Mouse (Mus musculus) R1 (cell line): Measurements from ENCODE around the gene Fmnl2.

Experiments
- DNase-seq: peaks from one replicate; pipeline ENCODE4 v3.0.0-alpha.2; 2018; ENCODE audit warnings: low read depth, low spot score

Gene Fmnl2

DNA sequence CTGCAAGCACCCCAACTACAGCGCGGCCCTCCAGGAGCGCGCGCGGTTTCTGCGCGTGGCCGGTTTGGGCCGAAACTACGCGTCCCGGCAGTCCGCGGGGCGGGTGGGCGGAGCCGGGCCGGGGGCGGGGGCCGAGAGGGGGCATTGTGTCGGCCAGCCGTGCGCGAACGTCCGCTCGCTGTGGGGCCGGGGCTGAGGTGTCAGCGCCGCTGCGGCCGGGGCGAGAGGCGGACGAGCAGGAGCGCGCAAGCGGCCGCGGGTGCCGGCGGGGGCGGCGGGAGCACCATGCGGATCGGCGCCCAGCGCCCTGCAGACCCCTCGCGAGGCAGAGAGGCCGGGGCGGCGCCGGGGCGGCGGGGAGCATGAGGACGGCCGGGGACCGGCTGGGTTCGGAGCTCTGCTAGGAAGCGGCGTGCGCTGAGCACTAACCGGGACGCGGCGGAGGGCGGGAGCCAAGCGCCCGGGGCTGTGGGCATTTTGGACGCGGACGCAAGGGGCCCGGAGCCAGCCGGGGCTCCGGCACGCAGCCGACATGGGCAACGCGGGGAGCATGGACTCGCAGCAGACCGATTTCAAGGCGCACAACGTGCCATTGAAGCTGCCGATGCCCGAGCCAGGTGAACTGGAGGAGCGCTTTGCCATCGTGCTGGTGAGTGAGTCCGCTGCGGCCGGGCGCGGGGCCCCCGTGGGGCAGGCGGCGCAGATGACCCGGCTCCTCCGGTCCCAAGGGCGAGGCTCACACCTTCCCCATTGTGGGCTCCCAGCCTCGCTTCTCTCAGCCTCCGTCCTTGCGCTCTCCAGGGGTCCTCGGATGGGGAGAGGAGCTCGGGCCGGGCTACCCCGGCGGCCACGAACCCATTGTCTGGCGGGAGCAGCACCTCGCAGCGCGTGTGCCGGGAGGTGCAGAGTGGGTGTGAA is at the start of gene Fmnl2:
Fmnl2 (plus strand) TSS at position 250 of the 918 bp plus-strand sequence.
- peak; percentile 79 for DNase-seq

DNA sequence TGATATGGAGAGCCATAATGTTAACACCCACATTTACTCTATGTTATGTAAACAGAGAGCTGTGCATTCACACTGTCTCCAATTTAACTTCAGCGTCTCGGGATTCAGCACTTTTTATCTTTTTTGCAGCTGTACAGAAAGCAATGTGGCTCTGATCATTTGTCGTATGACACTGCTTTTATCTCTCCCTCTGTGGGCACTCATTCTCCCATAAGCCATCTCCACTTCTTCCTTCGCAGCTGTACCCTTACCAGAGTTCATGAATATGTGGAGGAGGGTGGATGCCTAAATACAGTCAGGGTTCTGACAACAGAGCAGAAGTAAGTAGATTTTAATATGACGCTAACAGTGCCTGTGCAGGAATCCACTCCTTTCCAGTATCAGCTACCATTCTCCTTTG is 47.7 kb upstream of the Fmnl2 start:
- DNase-seq = no peak

DNA sequence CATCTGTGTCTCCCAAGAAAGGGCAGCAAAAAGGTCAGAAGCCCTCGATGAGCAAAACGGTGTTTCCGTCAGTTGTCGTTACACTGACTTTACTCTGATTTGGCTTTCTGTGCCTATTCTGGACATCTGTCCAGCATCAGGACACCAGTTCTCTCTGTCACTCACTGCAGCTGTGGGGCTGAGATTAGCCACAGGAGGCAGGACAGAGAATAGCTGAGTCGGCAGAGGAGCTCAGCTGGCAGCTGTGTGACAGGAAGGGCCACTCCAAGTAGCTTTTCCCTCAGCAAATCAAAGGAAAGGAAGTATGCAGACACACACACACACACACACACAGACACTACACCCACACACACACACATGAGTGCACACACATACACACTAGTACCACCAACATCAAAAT is 46.0 kb upstream of the Fmnl2 start:
- DNase-seq = peak; percentile 45

DNA sequence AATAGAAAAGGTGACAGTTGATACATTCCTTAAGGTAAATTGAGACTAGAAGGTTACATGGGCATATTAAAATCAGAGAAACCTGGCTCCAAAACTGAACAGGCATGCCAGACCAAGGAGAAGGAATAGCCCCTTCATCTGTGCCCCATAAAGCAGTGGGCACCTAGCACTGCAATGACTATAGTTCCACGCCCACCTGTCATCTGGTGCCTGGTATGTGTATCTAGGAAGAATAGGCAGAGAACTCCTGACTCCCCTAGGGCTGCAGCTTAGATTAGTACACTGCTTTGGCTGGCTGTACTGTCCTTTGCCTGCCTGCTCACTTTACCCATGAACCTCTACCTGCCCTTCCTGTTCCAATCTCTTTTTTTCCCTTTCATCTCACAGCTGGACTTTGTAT is 40.3 kb upstream of the Fmnl2 start:
- no peak for DNase-seq

DNA sequence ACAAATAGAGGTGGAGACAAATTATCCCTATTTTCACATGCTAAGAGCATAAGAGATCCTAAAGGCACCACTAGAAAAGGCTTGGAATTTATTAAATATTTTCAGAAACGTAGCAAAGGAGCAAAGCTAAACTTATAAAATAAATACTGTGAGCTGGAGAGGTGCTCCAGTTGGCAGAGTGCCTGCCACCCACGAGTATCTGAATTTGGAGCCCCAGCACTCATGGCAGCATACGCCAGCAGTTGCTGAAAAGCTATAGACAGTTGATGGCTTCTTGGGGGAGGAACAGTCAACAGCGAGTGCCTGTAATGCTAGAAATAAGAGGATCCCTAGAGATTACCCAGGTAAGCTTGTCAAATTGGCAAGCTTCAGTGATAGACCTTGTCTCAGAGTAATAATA is 38.7 kb upstream of the Fmnl2 start:
- DNase-seq = no peak

DNA sequence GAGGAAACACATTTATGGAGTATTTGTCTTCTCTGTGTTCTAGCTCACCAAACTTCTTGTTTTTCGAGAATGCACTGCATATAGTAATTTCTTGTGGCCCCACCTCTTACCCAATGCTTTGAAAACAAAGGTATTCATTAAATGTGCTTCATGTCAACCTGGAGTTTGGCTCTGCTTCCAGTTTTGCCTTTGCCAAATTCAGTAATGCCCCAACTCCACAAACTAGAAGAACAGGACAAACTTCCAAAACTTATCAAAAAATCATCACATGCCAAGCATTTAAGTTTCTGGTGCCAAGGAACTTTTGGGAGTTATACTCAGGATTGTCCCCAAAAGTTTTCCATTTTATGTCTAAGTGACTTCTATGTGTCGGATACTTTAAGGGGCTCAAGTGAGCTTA is 35.4 kb upstream of the Fmnl2 start:
- no peak for DNase-seq

DNA sequence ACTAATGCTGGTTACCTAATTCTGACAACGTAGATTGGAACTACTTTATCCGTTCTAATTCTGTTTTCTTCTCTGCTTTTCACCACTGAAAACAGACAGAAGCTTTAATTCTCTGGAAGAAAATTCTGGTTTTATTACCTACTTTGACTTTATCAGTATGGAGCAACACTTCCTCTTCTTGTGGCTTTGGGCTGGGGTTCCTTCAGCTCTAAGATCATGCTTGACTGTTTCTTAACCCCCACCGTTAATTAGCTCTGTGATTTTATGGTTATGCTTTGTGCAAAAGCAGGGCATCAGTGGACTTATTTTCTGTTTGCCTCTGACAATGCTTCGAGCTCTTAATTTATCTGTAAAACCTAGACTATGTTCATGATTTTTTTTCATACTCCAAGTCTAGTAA is 29.6 kb upstream of the Fmnl2 start:
- no peak for DNase-seq

DNA sequence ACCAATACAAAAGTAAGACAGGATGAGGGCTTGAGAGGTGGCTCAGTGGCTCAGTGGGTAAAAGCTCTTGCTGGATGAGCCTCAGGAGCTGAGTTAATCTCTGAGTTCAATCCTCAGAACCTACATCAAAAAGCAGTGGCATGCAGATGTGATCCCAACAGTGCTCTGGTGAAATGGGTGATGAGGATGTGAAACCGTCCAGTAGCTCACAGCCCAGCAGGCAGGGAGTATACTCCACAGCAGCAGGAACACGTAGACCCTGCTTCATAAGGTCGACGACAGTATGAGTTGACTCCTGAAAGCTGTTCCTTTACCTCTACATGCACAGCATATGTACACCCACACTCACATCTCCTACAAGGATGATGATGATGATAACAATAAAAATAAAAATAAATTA is 27.1 kb upstream of the Fmnl2 start:
- DNase-seq = no peak

DNA sequence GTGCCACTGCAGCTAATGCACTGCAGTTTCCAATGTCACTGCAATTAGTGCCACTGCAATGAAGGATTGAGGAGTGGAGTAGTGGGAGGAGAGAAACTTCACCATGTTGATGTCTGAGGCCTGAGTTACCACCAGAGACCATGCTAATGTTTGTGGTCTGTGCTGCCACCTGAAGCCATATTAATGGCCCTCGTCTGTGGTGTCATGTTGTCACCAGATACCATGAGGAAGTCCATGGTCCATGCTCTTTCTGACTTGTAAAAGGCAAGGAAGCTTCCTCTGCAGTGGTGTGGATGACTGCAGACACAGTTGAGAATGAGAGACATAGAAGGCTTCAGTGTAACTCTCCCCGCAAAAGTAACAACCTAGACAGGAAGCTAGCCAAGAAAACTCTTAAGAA is 26.1 kb upstream of the Fmnl2 start:
- DNase-seq = no peak

DNA sequence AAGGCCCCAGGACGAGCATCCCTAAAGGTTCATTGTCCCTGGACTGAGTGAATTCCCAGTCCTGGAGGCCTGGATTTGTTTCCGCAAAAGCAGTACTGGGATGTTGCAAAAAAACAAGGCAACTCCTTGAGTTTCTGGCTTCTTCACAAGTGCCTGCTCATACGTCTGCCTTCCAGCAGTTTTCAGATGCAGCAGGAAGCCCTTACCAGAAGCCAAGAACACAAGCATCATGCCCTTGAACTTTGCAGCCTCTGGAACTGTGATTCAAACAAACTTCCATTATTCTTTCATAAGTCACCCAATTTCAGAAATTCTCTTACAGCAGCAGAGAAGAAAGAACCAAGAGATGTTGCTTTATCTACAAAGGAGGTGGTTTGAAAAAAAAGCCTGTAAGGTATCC is 21.9 kb upstream of the Fmnl2 start:
- DNase-seq = no peak

DNA sequence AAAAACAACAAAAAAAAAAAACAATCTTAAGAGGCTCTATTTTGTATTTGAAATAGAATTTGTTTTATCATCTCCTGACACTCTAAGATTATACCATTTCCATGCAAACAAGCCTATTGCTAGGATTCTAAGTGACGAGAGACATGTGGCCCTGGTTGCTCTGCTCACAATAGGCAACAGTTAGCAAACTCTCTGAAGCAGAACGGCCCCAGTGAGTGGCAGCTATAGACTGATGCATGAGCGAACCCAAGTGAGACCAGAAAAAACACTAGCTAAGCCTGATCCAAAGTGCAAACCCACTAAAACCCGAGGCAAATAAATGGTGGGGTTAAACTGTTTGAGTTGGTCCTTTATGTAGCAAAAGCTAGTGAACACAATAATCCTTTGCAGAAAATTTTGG is 18.6 kb upstream of the Fmnl2 start:
- DNase-seq = no peak

DNA sequence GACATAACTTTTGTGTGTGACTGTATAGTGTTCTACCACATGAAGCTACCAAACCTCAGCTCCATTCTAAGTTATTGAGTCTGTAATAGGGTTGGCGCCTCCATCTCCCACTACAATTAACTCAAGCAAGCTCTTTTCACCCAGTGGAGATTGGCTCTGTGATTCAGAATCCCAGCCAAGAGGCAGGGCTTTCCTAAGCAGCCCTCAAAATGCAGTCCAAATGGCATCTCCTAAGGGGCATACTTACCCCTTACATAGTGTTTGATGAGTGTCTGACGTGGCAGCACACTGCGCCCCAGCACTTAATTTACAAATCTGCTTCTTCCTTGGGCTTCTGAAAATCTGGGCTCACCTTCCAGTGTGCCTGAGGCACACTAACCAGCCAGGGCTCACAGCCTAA is 17.8 kb upstream of the Fmnl2 start:
- DNase-seq = no peak

DNA sequence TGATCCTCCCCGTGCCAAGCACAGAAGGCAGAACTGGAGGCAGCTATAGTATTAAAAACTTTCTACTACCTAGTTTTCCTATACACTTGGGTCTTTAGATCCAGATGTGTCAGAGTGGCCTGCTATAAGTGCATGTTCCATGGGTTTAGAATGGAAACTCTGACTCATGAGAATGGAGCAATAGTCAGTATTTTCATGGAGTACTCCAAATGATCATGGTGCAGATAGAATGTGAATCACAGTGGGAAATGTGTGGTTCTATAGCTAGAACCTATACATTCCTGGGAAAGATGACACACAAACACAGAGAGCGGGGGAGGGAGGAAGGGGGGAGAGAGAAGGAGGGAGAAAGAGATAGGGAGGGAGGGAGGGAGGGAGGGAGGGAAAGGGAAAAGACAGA is 13.8 kb upstream of the Fmnl2 start:
- no peak for DNase-seq

DNA sequence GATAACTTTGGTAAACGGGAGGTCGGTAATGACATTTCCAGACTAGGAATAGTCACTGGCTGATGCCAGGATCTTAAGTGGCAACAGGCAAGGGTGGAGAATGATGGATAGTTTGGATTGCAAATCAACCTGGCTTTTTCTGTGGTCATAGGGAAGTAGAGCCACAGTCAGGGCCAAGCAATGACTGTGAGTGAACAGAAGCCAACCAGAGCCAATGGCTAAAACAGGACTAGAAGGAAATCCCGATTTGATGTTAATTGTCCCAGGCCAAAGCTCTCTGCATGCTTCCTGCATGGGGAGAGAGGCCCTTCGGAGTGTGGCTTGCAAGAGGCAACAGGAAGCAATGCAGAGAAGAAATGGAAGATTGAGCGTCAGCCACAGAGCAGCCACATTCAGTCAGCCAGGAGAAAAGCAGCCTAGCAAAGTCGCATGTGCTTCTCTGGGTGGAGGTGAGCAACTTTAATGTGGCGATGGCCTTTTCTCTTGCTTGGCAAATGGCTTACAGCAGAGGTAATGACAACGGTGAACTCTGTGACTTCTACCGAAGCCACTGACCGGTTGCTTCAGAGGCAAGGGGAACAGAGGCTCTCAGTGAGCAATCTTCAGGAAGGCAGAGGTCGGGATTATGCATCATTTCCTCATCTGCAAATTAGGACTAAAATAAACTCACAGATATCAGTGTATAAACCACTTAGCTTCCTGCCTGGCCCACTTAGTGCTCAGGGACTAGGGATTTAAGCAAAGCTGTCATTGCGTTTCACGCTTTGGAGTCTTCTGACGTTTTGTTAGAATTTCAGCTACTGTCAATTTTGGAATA is 12.5 kb upstream of the Fmnl2 start:
- no peak for DNase-seq

DNA sequence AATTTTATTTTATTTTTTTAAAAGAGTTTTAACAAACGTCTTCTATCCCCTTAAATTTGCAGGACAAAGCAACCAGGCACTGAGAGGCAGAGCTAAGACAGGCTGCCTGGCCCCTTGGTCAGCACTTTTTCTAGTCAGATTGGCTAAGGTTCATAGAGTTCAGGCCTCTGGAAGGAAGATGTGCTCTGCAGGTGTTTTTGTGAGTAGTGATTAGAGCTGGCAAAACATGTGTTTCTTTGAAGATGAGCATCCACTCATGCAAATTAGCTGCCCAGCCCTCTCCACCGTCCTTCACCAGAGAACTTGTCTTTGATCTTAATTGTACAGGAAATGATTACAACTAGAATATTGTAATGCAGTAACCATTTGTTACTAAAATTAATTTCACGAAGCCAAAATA is 11.2 kb upstream of the Fmnl2 start:
- DNase-seq = no peak

DNA sequence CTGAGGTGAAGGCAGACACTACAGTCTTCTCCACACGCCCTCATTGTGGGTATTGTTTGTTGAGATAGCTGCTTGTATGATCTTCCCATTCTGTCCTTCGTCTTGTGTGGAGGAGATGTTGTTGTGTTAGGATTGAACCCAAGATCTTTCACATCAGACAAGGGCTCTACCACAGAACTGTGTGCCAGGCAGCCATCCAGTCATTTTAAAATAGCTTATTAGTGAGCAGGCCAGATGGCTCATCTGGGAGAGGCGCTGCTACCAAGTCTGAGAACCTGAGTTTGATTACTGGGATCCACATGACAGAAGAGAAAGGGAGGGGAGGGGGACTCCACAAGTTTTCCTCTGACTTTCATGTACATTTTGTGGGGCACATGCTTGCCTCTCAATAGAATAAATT is 8.6 kb upstream of the Fmnl2 start:
- no peak for DNase-seq

DNA sequence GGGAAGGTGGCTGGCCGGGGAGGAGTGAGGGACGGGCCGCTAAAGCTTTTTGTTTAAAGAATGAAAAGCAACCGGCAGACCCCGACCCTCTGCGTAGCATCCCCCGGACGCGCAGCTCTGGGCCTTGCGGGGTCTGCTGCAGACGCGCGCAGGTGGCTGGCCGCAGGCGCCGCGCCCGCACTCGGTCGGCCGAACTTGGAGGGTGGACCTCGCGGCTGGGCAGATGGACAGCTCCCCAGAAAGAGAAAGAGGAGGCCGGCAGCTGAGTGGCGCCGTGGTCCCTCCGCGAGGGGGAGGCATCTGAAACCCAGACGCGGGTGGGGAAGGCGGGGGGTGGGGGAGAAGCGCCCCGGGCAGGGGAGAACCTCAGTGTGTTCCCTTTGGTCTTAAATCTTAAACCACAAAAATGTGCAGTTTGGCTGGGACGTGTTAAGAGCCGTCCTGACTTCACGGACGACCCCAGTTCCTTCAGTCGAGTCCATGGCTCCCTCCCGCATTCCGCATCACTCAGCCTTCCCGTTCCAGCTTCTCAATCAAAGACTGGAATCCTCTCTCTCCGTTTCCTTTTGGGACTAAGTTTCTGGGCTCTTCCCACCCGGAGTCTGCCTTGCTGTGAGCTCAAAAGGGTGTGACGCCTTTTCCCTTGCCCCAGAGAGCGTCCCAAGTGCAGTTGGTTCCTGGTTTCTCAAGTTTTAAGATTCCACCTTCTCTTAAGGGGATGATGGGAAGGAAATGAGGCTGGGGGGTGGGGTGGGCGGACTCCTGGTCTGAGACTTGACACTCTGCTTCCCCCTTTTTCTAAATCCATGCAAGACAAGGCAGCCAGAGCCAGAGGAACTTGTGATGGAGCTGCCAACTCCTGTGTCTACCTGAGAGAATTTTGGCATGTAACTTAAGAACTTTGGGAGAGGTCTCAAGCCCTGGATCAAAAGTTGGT is 1.1 kb downstream of the Fmnl2 start:
- peak; percentile 48 for DNase-seq

DNA sequence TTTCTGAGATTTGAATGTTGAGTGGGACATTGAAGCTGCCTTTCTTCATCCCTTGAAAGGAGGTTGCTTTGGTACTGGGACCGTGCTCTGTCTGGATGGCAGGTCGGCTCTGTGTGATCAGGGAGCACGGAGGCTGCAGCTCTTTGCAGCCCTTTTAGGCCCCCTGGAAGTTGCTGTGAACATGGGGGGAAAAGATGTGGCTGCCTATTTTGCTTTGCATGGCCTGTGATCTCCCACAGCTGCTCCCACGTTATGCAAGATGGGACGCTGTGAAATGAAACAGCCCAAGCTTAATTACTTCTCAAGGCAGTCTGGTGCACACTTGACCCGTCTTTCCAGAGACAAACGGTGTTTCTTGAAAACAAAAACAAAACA is 1.8 kb downstream of the Fmnl2 start:
- DNase-seq = no peak

DNA sequence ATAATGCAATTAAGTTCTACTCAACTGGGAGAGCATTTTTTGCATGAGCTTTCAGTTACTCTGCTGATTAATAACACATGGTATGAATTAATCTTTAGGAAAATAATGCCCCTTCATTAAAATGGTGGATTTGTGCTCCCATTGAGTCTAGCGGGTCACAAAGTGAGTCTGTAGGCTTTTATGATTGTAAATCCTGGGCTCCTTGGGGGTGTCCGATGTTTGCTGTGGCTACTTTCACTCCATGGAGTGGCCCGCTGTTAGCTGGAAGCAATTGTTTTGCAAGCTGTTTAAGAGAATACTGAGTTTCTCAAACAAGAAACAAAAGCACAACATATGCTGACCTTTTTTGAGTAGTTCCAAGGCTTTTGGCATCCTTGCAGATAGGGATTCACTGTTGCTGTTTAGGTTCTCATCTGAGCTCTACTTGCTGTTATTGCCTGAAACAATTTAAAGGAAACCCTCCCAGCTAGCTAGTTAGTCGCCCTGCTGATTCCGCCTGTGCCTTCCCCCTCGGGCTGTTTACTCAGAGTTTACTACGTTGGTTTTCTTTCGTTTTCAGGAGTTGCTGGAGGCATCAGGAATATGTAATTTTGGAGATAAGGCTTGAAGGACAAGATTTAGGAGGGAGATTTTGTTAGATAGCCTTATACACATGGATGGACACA is 2.6 kb downstream of the Fmnl2 start:
- DNase-seq = no peak

DNA sequence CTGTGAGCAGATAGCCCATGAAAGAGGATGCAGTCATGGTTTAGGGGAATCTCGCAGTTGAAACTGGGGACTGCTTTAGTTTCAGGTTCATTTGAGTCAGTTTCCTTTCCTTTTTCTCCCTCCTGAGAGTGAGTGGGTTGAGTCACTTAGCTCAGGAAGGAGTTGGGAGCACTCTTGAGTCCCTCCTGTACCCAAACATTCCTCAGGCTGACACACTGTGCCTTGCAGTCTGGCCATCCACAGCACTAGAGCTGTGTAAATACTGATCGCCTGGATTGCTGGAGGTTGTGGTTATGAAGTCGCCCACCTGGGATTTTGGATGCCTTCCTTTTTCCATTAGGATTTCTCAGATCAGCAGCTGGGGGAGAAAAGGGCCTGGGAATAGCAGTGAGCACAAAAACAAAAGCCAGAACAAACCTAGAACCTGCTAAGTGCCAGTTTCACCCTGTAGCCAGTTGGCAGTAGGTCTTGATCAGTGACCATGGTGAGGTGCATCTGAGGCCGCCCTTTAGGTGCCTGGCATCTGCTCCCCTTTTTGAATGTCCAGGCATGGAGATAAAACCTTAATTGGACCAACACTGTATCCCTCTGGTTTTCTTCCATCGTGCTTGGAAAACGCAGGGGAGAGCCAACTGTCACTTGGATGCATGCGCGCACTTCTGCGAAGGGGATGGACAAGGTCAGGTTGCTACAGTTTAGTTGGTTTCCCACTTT is 4.5 kb downstream of the Fmnl2 start:
- DNase-seq = no peak

DNA sequence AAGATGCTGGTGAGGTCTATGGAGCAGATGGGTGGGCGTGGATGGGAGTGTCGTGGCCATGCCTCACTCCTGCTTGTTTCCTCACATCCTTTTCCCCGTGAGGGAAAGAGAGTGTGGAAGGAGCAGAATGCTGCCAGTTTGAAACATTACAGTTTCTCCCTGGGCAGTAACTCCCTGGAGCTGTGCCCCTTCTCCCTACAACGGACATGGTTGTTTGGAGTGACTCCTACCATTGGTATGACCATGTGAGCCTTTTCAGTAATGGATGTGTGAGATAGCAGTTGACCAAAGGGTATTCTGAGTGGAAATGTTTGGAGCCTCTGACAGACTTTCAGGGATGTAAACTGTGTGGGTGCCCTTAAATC is 5.1 kb downstream of the Fmnl2 start:
- DNase-seq = no peak
